Mouse (Mus musculus) heart, adult 9 months (tissue): ENCODE data around the gene Tcl1b3.

Experiments used
- DNase-seq, 2 experiments: peaks; one replicate each; pipeline ENCODE4 v3.0.0; 2022; ENCODE audit warnings: low spot score in 2 of 2

Gene Tcl1b3

DNA sequence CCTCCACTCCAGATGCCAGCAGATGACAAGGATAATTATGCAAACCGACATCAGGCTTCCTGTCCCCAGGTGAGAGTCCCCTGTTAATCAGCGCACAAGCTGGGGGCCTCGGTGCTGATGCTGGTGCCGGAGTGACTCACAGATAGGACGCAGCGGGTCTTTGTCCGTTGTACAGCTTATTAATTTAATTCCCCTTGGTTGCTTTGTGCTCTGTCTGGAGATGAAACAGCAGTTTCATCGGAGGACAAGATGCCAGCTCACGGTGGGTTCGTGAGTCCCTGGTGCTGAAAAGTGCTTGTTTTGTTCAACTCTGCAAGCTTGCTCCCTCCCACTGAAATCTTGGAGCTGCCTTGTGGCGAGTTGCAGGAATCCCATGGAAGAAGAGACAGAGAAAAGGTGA, 43.5 kb downstream of the Tcl1b3 start:
- DNase-seq, result no peak

GRCm38 (mm10) chr12:105235091-105235490, 44.2 kb downstream of the Tcl1b3 start:
- DNase-seq, result no peak

DNA sequence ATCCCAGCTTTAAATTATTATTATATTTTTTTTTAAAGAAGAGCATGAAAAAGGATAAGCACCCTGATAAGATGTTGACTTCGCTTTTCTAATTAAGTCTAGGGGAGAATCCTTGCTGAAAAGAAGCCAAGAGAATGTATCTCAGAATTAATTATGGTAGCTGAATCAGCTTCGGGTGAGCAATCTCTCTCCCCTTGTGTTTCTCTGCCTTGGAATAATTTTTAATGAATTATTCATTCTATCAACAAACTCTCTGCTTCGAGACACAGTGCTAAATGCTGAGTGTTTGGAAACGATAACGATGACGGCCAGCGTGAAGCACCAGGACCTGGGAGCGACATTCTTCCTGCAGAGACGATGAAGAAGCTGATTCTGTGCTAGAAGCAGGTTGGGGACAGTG, 48.2 kb downstream of the Tcl1b3 start:
- DNase-seq, result no peak
